Mouse (Mus musculus) induced T-regulatory cell, adult 2 months (primary cell): ENCODE data around the gene Shb.
"Not testable (repeated sequence)": the region's sequence is repeated elsewhere in the genome, so short reads cannot be mapped to it uniquely, and the experiment has no call there.

Experiments used
- DNase-seq: peaks from one replicate; pipeline ENCODE4 v3.0.0-alpha.2; 2012; ENCODE audit warnings: low read depth

The Shb gene

GRCm38 (mm10) chr4:45419051-45419450 lies 113.2 kb downstream of the Shb start:
- no peak for DNase-seq

- DNase-seq = peak; percentile 76
Measured at GRCm38 (mm10) chr4:45418229-45418950, 113.9 kb downstream of the Shb start.

- DNase-seq = no peak
Measured at GRCm38 (mm10) chr4:45416314-45416713, 116.0 kb downstream of the Shb start.

GRCm38 (mm10) chr4:45413674-45414338 lies 118.5 kb downstream of the Shb start:
- DNase-seq = no peak

- DNase-seq = no peak
Measured at GRCm38 (mm10) chr4:45412433-45413192, 119.7 kb downstream of the Shb start.

- DNase-seq = no peak
Measured at GRCm38 (mm10) chr4:45411181-45411790, 121.0 kb downstream of the Shb start.

- peak; percentile 94 for DNase-seq
Measured at GRCm38 (mm10) chr4:45409270-45409669, 123.0 kb downstream of the Shb start.

- peak; percentile 96 for DNase-seq
Measured at GRCm38 (mm10) chr4:45408427-45409132, 123.7 kb downstream of the Shb start, which contains the start of gene Slc25a51. Gene Slc25a51, minus strand, starts transcription at chr4:45408766.

GRCm38 (mm10) chr4:45407703-45408334 lies 124.5 kb downstream of the Shb start:
- DNase-seq = peak; percentile 77

- no peak for DNase-seq
Measured at GRCm38 (mm10) chr4:45407001-45407702, 125.1 kb downstream of the Shb start.

- DNase-seq = no peak
Measured at GRCm38 (mm10) chr4:45406397-45406796, 125.9 kb downstream of the Shb start.

- DNase-seq = no peak
Measured at GRCm38 (mm10) chr4:45405315-45405714, 127.0 kb downstream of the Shb start.

- DNase-seq = no peak
Measured at GRCm38 (mm10) chr4:45404086-45404485, 128.2 kb downstream of the Shb start.

GRCm38 (mm10) chr4:45403499-45403878 lies 128.8 kb downstream of the Shb start:
- DNase-seq = no peak

GRCm38 (mm10) chr4:45402878-45403498 lies 129.3 kb downstream of the Shb start:
- DNase-seq = peak; percentile 39

- no peak for DNase-seq
Measured at GRCm38 (mm10) chr4:45402281-45402680, 130.0 kb downstream of the Shb start.

- DNase-seq = no peak
Measured at GRCm38 (mm10) chr4:45399421-45400210, 132.7 kb downstream of the Shb start.

- DNase-seq = not testable (repeated sequence)
Measured at GRCm38 (mm10) chr4:45398315-45398714, 134.0 kb downstream of the Shb start.

GRCm38 (mm10) chr4:45396211-45396610 lies 136.1 kb downstream of the Shb start:
- not testable (repeated sequence) for DNase-seq
